Mouse (Mus musculus) adrenal gland, adult 18-20 months (tissue): ENCODE data around the gene Gm3138. TPM values are rescaled to one million over a fixed set of nuclear protein-coding genes. Genes with fewer than 3 reads are reported as not detected.
A peak's percentile ranks its signal among the peaks of the same experiment; 100 is the strongest.
"Not testable (repeated sequence)": the region's sequence is repeated elsewhere in the genome, so short reads cannot be mapped to it uniquely, and the experiment has no call there.

ENCODE experiments used
- DNase-seq, 2 experiments: peaks; one replicate each; pipeline ENCODE4 v3.0.0; 2021 to 2022; ENCODE audit warnings: low spot score in 2 of 2
- long read RNA-seq, 2 experiments: library from polyadenylated mRNA; stranded (forward); transcript quantifications; one replicate each; pipeline ENCODE4 v2.0.0; 2021
- total RNA-seq, 2 experiments: library from RNA; stranded (reverse); gene quantifications; 1 replicate in 1 of 2; 2 replicates in 1 of 2; pipeline ENCODE4 v1.2.3; 2021

Gm3138 gene
- total RNA-seq: not detected
- long read RNA-seq, experiment 1: 0 reads
- long read RNA-seq, experiment 2: 0 reads

- not testable (repeated sequence) for DNase-seq
These were observed at the start of gene Gm3138 for GRCm38 (mm10) chr14:4249331-4249730. Gene Gm3138, plus strand, starts transcription at chr14:4249631.

- DNase-seq: peak in 1 of 2 experiments; percentile 20
These were observed 20.0 kb downstream of the Gm3138 start for GRCm38 (mm10) chr14:4269238-4269950.

- peak in 1 of 2 experiments; percentile 23 for DNase-seq
These were observed 30.4 kb downstream of the Gm3138 start for GRCm38 (mm10) chr14:4279828-4280227.

Other genes with a start within 250 kb of the Gm3138 start
- gene Gm5796, start 225.7 kb upstream of the Gm3138 start, total RNA-seq: under 1 TPM in 1 of 2 experiments, not detected in 1; 0.40 TPM
- not detected for gene Gm3115, start 165.5 kb upstream of the Gm3138 start, total RNA-seq
- gene Gm8108, start 139.1 kb upstream of the Gm3138 start, total RNA-seq: under 1 TPM; 0.32 to 0.36 TPM
- gene Gm3127, start 84.6 kb upstream of the Gm3138 start, total RNA-seq: not detected
- gene Gm2974, start 67.1 kb upstream of the Gm3138 start, total RNA-seq: not detected
- not detected for gene Gm3149, start 67.7 kb downstream of the Gm3138 start, total RNA-seq
- gene 2610042L04Rik, start 85.1 kb downstream of the Gm3138 start, total RNA-seq: not detected
- gene Gm3159, start 147.9 kb downstream of the Gm3138 start, total RNA-seq: not detected
- gene Gm3164, start 165.8 kb downstream of the Gm3138 start, total RNA-seq: not detected
- not detected for gene Gm3173, start 181.4 kb downstream of the Gm3138 start, total RNA-seq
- gene Gm3182, start 232.1 kb downstream of the Gm3138 start, total RNA-seq: not detected